Mouse (Mus musculus) stomach, embryonic 14.5 days (tissue): ENCODE measurements around the gene Bcs1l. TPM values are rescaled to one million over a fixed set of nuclear protein-coding genes. Genes with fewer than 3 reads are reported as not detected.

Experiments
- ATAC-seq: fragments of 200-750 bp; cut with Nextera tagmentation; 2 replicates; pipeline ENCODE4 v1.8.0; 2017; ENCODE audit warnings: low read depth, moderate TSS enrichment; ENCODE audit not compliant: insufficient number of reproducible peaks, insufficient read depth, low FRiP score
- H3K27ac ChIP-seq: fragments of 300-500 bp; sonication (generic); 2 replicates; pipeline ENCODE4 v1.5.1; 2014; ENCODE audit warnings: mild to moderate bottlenecking, low read length, moderate library complexity, mixed read lengths
- H3K27me3 ChIP-seq: fragments of 300-500 bp; sonication (generic); 2 replicates; pipeline ENCODE4 v1.6.1; 2014; ENCODE audit warnings: low read length, control low read depth, mixed read lengths; ENCODE audit not compliant: control insufficient read depth, insufficient read depth
- H3K36me3 ChIP-seq: fragments of 300-500 bp; sonication (generic); 2 replicates; pipeline ENCODE4 v1.6.1; 2014; ENCODE audit warnings: mild to moderate bottlenecking, control low read depth, low read length, moderate library complexity, mixed read lengths; ENCODE audit not compliant: control insufficient read depth, insufficient read depth
- H3K4me1 ChIP-seq: fragments of 300-500 bp; sonication (generic); 2 replicates; pipeline ENCODE4 v1.6.1; 2014; ENCODE audit warnings: low read length, control low read depth, mixed read lengths; ENCODE audit not compliant: control insufficient read depth, insufficient read depth
- H3K4me2 ChIP-seq: fragments of 300-500 bp; sonication (generic); replicated peaks from 2 replicates; pipeline ENCODE4 v1.6.1; 2014; ENCODE audit warnings: low read depth, low read length, control low read depth
- H3K4me3 ChIP-seq: fragments of 300-500 bp; sonication (generic); 2 replicates; pipeline ENCODE4 v1.5.1; 2014; ENCODE audit warnings: low read depth, low read length, control low read depth
- H3K9ac ChIP-seq: fragments of 300-500 bp; sonication (generic); replicated peaks from 2 replicates; pipeline ENCODE4 v1.6.1; 2014; ENCODE audit warnings: low read depth, mild to moderate bottlenecking, control low read depth, low read length, moderate library complexity, mixed read lengths
- H3K9me3 ChIP-seq: fragments of 300-500 bp; sonication (generic); 2 replicates; pipeline ENCODE4 v1.6.1; 2016; ENCODE audit warnings: low read depth, low read length, control low read depth; ENCODE audit not compliant: control insufficient read depth
- WGBS: fragments of 180-500 bp; shearing (Covaris S2); extraction: QIAGEN DNeasy Blood & Tissue Kit; methylation state at CpG from one replicate; pipeline ENCODE4 v1.1.7; 2014; 5-methylcytosine and 5-hydroxymethylcytosine counted together
- polyA plus RNA-seq: library from polyadenylated mRNA; unstranded; fragments of >200 nt; fragmentation: Nextera tagmentation; extraction: Ambion mirVana; gene quantifications from 2 replicates; pipeline ENCODE4 v1.2.1, GENCODE M21; 2014

Bcs1l gene
- 18.5 and 20.0 TPM in 2 replicates for polyA plus RNA-seq

DNA sequence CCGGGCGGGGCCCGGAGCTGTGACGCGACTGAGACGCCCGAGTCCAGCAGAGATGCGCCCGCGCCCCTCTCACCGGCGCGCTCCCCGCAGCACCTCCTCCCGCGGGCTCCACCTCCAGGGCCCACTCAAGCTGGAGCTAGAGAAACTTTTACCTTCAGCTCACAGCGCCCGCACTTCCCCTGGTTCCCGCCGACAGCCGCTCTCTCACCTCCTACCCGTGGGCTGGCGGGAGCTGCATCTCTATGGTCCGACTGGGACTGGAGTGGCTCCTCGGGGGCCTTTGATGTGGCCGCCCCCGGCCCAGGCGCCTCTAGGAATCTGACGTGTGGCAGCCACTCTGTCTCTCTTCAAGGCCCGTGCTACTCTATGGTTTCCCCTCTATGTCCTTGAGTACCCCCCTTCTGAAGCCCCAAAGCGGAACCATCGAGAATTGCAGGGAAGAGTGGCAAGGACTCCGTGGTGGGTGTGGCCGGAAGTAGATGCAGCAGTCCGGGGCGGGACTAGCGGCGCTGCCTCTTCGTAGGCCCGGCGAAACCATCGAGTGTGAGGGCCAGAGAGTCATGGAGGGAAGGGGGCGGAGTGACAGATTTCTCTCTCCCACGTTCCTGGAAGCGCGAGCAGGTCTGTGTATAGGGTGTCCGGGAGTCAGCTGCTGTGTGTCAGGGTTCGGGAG lies at the start of gene Bcs1l, which contains the start of gene Zfp142:
Gene Bcs1l (plus strand): TSS at position 517 of the 673 bp plus-strand sequence.
Gene Zfp142 (minus strand): TSS at position 474 of the 673 bp plus-strand sequence.
- H3K9me3 ChIP-seq: no peaks in the 10 kb centered on the region
- peak; percentile 99 for ATAC-seq
- H3K27me3 ChIP-seq: no peaks in the 10 kb centered on the region
- WGBS: under 1% methylated on average over 48 of the region's 48 CpGs
- peaks cover 25% of the 10 kb centered on the region; the same call in 1 of the 2 replicates for H3K36me3 ChIP-seq
- peak within 1 kb of the TSS; percentile 80 for H3K4me2 ChIP-seq
- peak within 1 kb of the TSS; percentile 69 for H3K9ac ChIP-seq
- H3K4me3 ChIP-seq: peak within 1 kb of the TSS; percentile 79
- H3K4me1 ChIP-seq: peaks cover 8% of the 10 kb centered on the region
- peak within 1 kb of the TSS; percentile 80 for H3K27ac ChIP-seq

- no peaks in the 10 kb centered on the region for H3K27me3 ChIP-seq
- H3K4me3 ChIP-seq: no peak overlapping the region
- no peak overlapping the region for H3K27ac ChIP-seq
- no peak for ATAC-seq
- H3K9ac ChIP-seq: no peak overlapping the region
- no peaks in the 10 kb centered on the region for H3K36me3 ChIP-seq
- no peak overlapping the region for H3K4me2 ChIP-seq
- no peaks in the 10 kb centered on the region for H3K9me3 ChIP-seq
- no peaks in the 10 kb centered on the region for H3K4me1 ChIP-seq
Measured at GRCm38 (mm10) chr1:74538650-74539049, 49.4 kb upstream of the Bcs1l start.

DNA sequence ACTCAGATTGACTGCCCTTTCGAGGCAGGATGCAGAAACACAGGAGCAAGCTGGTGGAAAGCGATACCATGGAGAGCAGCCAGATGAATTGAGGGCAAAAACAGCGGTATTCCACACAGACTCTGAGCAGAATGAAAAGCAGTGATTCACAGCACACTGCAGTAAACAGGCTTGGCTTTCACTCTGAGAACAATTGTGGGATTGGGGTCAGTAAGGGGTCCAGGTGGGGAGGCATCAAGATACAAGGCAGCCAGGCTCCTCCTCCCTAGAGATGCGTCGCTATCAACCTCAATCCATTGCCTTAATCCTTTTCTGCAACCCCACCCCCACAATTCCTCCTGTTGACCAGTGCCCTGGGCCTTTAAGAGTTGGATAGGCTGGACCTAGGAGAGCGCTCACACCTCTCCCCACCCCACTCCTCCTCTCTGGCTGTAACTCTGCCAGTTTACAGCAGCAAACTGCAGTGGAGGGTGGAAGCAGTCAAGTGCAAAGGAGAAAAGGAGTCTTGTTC lies 45.6 kb upstream of the Bcs1l start, which contains the start of gene Plcd4:
Gene Plcd4 (plus strand): TSS at position 438 of the 511 bp plus-strand sequence.
- H3K4me1 ChIP-seq: no peaks in the 10 kb centered on the region
- no peak within 1 kb of the TSS for H3K4me3 ChIP-seq
- WGBS: 6% methylated on average over 6 of the region's 6 CpGs
- H3K4me2 ChIP-seq: no peak within 1 kb of the TSS
- ATAC-seq: no peak
- H3K27ac ChIP-seq: no peak within 1 kb of the TSS
- H3K36me3 ChIP-seq: no peaks in the 10 kb centered on the region
- no peaks in the 10 kb centered on the region for H3K9me3 ChIP-seq
- H3K27me3 ChIP-seq: no peaks in the 10 kb centered on the region
- no peak within 1 kb of the TSS for H3K9ac ChIP-seq

DNA sequence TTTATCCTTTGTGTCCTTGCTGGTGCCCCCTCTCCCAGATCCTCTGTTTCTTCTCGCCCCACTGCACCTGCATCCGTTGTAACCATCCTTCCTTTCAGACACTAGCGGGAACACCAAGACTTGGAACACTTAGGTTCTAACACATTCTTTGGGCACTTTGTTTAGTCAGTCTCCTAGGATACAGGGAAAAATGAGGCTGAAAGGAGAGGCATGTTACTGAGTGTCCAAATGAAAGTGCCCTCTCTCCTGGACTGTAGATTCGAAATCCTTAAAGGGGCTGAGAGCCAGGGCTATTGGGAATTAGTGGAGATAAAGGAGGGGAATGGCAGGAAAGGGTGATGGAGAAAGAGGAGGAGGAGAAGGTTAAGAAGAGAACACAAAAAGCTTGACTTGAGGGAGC lies 43.9 kb upstream of the Bcs1l start, which contains the start of gene Usp37:
Gene Usp37 (minus strand): TSS at position 101 of the 400 bp plus-strand sequence.
- Histone ChIP-seq H3K27ac (no peak within 1 kb of the TSS), H3K9ac (no peak within 1 kb of the TSS), H3K4me1 (no peaks in the 10 kb centered on the region), H3K4me2 (no peak within 1 kb of the TSS), H3K27me3 (no peaks in the 10 kb centered on the region), H3K9me3 (no peaks in the 10 kb centered on the region), H3K4me3 (no peak within 1 kb of the TSS), H3K36me3 (no peaks in the 10 kb centered on the region)
- ATAC-seq: no peak
- WGBS: 79% methylated on average over 4 of the region's 4 CpGs

DNA sequence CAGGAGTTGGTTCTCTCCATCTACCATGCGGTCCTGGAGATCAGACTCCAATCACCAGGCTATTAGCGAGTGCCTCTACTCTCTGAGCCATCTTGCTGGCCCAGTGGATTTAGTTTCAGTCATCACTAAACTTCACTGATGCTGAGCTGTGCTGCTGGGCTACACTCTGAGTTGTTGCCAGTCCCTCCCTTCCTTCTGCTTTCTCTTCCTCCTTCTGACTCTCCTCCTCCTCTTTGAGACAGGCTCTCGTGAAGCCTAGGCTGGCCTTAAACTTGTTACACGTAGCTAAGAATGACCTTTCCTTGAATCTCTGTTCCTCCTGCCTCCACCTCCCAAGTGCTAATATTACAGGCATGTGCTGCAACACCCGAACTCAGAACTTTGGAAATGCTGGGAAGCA lies 29.0 kb upstream of the Bcs1l start:
- ATAC-seq: no peak
- H3K4me3 ChIP-seq: no peak overlapping the region
- H3K9me3 ChIP-seq: no peaks in the 10 kb centered on the region
- H3K27me3 ChIP-seq: no peaks in the 10 kb centered on the region
- no peaks in the 10 kb centered on the region for H3K4me1 ChIP-seq
- H3K27ac ChIP-seq: no peak overlapping the region
- no peak overlapping the region for H3K4me2 ChIP-seq
- no peak overlapping the region for H3K9ac ChIP-seq
- WGBS: 87% methylated on average over 5 of the region's 5 CpGs
- H3K36me3 ChIP-seq: no peaks in the 10 kb centered on the region

DNA sequence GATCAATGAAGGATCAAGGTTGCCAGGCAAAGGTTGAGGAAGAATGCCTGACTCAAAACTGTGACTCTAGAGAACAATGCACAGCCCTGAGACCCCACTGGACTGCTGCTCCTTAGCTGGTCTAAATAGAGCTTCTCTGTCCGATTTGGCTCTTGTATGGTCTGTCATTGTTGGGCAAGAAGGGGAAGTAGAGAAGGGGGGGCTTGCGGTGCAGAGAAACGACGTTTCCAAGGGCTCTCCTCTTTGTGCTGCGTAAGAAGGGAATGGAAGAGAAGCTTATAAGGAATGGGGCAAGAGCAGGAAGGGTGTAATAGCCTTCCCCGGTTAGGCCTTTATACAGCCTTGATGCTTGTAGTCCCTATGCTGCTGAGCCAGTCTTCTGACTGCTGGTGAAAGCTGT lies 22.3 kb upstream of the Bcs1l start:
- no peak for ATAC-seq
- no peak overlapping the region for H3K9ac ChIP-seq
- no peak overlapping the region for H3K4me3 ChIP-seq
- H3K9me3 ChIP-seq: no peaks in the 10 kb centered on the region
- WGBS: 92% methylated on average over 6 of the region's 6 CpGs
- H3K36me3 ChIP-seq: peaks cover 53% of the 10 kb centered on the region
- H3K27me3 ChIP-seq: no peaks in the 10 kb centered on the region
- H3K4me2 ChIP-seq: no peak overlapping the region
- no peak overlapping the region for H3K27ac ChIP-seq
- no peaks in the 10 kb centered on the region for H3K4me1 ChIP-seq

- WGBS: 93% methylated on average over 29 of the region's 29 CpGs
- Histone ChIP-seq H3K4me3 (no peak overlapping the region), H3K27me3 (no peaks in the 10 kb centered on the region), H3K9ac (no peak overlapping the region), H3K36me3 (peaks cover 75% of the 10 kb centered on the region), H3K4me1 (no peaks in the 10 kb centered on the region), H3K27ac (no peak overlapping the region), H3K4me2 (no peak overlapping the region), H3K9me3 (no peaks in the 10 kb centered on the region)
- no peak for ATAC-seq
Measured at GRCm38 (mm10) chr1:74569739-74570719, 18.1 kb upstream of the Bcs1l start.

DNA sequence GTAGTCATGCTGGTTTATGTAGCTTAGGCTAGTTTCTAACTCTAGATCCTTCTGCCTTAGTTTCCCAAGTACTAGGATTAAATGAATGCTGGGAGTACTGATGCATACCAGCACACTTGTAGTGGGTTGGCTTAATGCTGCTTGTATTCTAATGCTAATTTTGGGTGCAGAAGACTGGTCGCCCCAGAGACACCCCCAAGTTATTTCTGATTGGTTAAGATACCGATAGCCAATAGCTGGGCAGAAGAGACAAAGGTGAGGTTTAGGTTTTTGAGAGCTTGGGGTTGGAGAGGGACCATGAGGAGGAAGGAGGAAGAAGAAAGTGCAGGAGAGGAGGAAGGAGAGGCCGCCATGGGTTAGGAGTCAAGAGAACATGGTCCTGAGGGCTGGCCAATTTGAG lies 5.5 kb upstream of the Bcs1l start:
- H3K4me2 ChIP-seq: no peak overlapping the region
- ATAC-seq: no peak
- peaks cover 22% of the 10 kb centered on the region for H3K36me3 ChIP-seq
- H3K9me3 ChIP-seq: no peaks in the 10 kb centered on the region
- no peaks in the 10 kb centered on the region for H3K27me3 ChIP-seq
- no peak overlapping the region for H3K9ac ChIP-seq
- WGBS: 80% methylated on average over 3 of the region's 3 CpGs
- 0 out of 2 replicates have a peak, but pooled peaks cover 3% of the 10 kb centered on the region for H3K4me1 ChIP-seq
- H3K27ac ChIP-seq: no peak overlapping the region
- H3K4me3 ChIP-seq: no peak overlapping the region
